Mouse (Mus musculus): Measurements from ENCODE around the gene Xlr5c.

DNA sequence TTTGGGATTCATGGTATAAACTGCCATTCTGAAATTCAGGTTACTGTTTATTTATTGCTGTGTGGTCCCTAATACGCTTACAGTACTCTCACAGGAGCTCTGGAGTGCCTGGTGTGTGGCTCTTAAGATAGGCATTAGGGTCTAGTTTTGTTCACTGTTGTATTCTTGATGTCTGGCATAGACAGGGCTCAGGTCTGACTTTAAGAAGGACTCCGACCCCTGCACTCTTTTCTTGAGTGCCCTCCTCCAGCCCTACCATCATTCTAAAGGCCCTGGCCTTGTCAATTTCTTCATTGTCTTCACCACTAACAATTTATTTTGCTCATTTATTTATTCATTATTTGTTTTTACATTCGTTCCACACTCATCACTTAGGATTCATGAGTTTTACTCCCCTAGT, 49.3 kb upstream of the Xlr5c start:
- no peak for TF ChIP-seq GATA1 (IDR thresholded peaks at IDR 0.05; ENCODE audit: borderline replicate concordance, low read length)
- no peak for TF ChIP-seq FLI1 (IDR thresholded peaks at IDR 0.05; ENCODE audit: low read length)

Measured in megakaryocyte, embryonic 14.5 days (primary cell).